Mouse (Mus musculus) brown adipose tissue, adult 24 weeks (tissue): ENCODE measurements around the gene Clvs2. TPM values are rescaled to one million over a fixed set of nuclear protein-coding genes. Genes with fewer than 3 reads are reported as not detected.

Experiments
- H3K27ac ChIP-seq: fragments of 200-500 bp; replicated peaks from 2 replicates; pipeline ENCODE4 v1.5.1; 2012; ENCODE audit warnings: low read depth, mild to moderate bottlenecking, low read length
- H3K4me1 ChIP-seq: fragments of 200-500 bp; 2 replicates; pipeline ENCODE4 v1.6.1; 2012; ENCODE audit warnings: low read length, mixed read lengths; ENCODE audit not compliant: control insufficient read depth, insufficient read depth, insufficient read length
- H3K4me3 ChIP-seq: fragments of 200-500 bp; 2 replicates; pipeline ENCODE4 v1.5.1; 2012; ENCODE audit warnings: low read depth, mild to moderate bottlenecking, low read length, moderate library complexity; ENCODE audit not compliant: insufficient read depth
- polyA plus RNA-seq: library from polyadenylated mRNA; stranded (reverse); fragments of >200 nt; gene quantifications from 2 replicates; pipeline ENCODE4 v1.2.4, GENCODE M21; 2012; ENCODE audit not compliant: missing spikeins, insufficient read depth, insufficient read length

The Clvs2 gene
- polyA plus RNA-seq, result not detected in 2 replicates

DNA sequence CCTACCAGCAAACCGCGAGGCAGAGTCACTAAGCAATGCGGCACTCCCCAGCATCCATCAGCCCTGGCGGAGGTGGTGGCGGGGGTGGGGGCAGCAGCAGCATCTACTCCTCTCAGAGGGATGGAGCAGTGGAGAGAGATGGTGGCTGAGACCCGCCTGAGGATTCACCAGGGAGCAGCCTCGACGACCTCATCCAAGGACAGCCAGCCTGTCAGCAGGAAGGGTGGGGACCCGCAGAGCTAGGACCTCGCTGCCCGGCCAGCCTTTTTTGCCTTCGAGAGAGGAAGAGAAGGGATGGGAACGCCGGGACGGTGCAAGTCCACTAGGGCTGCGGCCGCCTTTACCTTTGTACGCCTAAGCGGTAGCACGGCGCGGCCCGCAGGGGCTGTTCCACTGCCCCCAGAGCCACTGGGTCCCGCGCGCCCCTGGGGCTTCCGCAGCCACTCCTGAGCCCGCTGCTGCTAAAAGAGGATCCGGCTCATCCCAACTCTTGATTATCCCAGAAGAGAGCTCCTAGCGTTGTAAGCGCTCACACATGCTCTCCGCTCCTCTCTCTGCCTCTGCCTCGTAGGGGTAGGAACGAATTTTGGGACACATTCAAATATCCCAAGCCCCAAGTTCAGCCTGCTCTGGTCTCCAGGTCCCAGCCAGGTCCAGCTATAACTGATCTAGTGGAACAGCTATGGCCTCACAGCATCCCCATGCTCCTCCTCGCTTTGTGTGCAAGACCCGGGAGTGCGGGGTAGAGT, at the start of gene Clvs2:
TSS of gene Clvs2 (minus strand) at position 639 of the 749 bp plus-strand sequence.
- H3K4me1 ChIP-seq, result no peaks in the 10 kb centered on the region
- H3K27ac ChIP-seq, result no peak within 1 kb of the TSS
- no peak within 1 kb of the TSS for H3K4me3 ChIP-seq

DNA sequence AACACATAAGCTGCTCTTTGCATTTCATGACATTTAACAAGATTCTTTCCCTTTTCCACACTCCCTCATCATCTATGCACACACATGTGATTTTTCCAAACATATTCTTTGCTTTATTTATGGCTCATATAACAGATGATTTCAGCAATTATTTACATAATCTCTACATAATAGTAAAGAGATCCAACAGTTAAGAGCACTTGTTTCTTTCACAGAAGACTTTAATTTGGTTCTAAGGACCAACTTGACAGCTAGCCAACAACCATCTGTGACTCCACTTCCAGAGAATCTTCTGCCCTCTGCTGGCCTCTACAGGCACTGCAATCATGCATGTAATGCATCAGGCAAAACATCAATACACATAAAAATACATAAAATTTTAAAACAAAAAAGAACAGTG, 28.6 kb upstream of the Clvs2 start:
- no peak overlapping the region for H3K27ac ChIP-seq
- H3K4me3 ChIP-seq, result no peak overlapping the region
- no peaks in the 10 kb centered on the region for H3K4me1 ChIP-seq

DNA sequence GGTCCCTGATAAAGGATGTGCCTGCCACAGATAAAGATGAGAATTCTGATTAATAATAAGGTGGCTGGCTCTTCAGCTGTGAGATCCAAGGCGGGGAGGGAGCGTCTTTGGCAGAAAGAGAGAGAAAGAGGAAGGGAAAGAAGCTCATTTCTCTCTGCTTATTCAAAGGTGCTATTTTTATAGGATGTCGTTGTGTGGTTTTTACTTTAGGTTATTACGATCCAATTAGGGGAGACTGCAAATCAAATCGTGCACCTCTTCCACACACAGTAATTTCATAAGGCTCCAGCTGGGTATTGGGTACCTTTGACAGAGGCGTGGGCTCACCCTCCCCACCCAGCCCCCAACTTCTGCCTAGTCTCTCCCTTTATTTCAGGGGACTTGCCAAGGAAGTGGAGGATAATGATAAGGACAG, 985 bp downstream of the Clvs2 start:
- Histone ChIP-seq H3K4me1 (no peaks in the 10 kb centered on the region), H3K27ac (no peak overlapping the region), H3K4me3 (no peak overlapping the region)

DNA sequence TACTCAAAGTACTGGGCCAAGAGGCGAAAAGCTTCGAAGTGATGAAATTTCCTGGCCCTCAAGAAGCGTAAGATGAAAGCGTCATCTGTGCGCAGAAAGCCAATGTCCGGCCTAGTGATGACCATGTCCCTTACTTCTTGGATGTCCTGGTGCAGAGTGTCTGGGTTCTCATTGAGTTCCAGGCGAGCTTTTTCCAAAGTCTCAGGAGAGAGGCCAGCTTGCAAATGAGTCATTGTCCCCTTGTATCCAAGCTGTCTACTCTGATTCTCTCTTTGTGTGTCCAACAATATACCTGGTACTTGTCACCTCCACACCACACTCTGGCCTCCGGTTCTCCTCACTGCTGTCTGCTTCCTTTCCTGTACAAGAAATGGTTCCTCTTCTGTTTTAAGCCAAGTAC, 1.9 kb downstream of the Clvs2 start:
- Histone ChIP-seq H3K27ac (no peak overlapping the region), H3K4me3 (no peak overlapping the region), H3K4me1 (no peaks in the 10 kb centered on the region)

DNA sequence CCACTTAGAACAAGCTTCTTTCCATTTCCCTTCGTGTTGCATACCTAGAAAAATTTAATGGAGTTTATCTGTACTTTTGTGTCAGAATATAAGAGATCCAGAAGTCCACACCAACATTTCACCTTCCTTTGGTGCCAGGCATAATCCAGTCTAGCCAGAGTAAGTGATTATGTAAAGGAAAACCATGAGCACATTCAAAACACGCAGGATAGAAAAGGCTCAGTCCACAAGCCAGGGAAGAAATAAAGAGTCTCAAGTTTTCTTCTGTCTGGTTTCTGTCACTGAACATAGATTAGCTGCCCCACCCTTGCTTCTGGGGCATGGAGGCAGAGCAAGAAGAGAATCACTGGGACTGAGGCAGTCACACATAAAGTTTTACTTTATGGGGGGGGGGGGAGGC, 8.4 kb downstream of the Clvs2 start:
- Histone ChIP-seq H3K4me3 (no peak overlapping the region), H3K27ac (no peak overlapping the region), H3K4me1 (no peaks in the 10 kb centered on the region)

DNA sequence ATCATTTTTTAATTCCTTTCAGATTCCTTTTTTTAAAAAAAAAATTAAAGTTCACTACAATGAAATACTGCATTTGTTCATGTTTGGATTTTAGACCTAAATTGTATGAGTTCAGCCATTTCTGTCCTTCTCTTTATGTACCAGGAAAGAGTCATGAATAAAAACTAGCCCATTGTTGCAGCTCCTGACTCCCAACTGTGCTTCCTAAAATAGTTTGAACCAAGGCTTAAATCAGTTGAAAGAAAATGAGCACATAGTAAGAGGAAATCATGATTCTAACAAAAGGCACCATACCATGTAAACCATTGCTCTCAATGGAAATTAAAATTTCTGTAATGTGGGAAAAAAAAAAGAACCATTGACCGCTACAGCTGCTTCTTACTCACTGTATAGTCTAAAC, 11.4 kb downstream of the Clvs2 start:
- Histone ChIP-seq H3K4me3 (no peak overlapping the region), H3K4me1 (no peaks in the 10 kb centered on the region), H3K27ac (no peak overlapping the region)

DNA sequence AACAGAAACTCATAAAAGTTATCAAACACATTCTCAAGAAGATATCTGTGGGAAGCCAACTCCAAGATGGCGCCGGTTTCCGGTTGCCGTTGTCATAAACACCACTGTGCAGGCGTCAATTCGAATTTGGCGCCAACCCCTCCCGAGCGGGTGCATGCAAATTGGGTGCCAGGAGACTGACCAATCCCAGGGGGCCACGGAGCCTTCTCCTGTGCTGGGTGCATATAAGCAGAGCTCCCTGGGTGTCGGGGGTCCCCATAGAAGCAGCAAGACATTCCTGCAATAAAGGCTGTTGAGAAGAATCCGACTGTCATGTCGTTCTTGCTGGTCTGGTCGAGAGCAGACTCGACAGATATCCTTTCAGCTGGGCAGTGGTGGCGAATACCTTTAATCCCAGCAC, 31.8 kb downstream of the Clvs2 start:
- Histone ChIP-seq H3K4me1 (no peaks in the 10 kb centered on the region), H3K27ac (no peak overlapping the region), H3K4me3 (no peak overlapping the region)

DNA sequence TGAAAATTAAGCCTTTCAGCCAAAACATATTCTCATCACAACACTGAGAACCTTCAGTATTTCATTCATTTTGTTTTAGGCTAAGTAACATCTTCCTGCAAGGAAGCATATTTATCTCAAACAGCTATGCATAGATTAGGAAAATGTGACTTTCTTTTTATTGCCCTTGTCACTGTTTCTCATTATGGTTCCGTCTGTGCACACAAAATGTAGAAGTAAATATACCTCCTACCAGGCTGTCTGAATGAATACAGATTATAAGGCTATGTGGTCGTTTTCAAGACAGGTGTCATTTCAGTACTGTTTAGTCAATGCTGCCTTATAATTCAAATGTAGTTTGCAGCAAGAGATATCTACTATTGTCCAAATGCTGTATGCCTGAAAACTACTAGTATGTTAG, 35.8 kb downstream of the Clvs2 start:
- Histone ChIP-seq H3K4me1 (no peaks in the 10 kb centered on the region), H3K27ac (no peak overlapping the region), H3K4me3 (no peak overlapping the region)

DNA sequence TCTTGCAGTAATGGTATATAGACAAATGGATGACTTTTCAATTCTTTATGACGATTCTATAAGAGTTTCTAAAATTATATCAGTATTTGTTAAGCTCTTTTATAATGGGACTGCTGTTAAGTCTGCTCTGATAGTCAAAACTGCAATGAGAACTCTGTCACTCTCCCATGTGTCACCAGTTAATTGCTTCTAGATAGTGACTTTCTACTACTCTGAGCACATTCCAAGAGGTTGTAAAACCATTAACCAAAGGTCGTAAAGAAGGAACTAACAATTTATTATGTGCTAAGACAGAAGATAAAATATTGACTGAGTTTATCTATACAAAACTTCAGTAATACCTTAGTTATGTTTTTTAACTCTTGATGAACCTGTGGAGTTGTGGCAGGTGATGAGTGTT, 37.5 kb downstream of the Clvs2 start:
- Histone ChIP-seq H3K4me3 (no peak overlapping the region), H3K27ac (no peak overlapping the region), H3K4me1 (no peaks in the 10 kb centered on the region)

DNA sequence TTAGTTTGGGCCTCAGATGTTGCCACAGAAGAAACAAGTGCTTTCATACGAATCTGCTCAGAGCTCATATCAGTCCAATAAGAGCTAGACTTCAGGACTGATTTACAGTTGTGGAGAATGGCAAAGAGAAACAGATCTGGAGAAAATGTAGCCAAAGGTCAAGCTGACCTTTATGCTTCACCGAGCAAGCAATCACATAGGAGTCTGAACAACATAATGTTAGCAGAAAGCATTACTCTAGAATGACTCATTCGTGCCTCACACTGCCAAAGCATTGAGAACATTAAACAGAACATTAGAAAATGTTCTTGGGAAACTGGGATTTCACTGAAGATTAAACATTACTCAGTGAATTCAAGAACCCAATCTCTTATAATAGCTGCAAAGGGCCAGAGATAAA, 66.5 kb downstream of the Clvs2 start:
- Histone ChIP-seq H3K27ac (no peak overlapping the region), H3K4me3 (no peak overlapping the region), H3K4me1 (no peaks in the 10 kb centered on the region)

DNA sequence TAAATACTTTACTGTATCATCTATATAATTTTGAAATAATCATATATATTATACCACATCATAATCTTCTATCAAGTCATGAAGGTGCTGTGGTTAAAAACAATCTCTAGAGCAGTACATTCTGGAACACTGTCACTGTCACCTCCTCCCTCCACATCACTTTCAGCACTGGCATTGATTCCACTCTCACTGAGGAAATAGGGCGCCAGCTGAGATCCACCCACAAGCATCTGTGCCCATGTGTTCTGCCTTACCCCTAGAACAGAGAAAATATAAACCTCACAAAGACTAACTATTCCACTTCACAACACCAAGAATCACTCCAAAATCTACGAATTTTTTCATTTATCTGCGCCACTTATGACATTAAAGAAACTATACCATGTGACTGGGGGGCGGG, 84.2 kb downstream of the Clvs2 start:
- no peak overlapping the region for H3K4me3 ChIP-seq

More for the DNA sequence above, 84.2 kb downstream of the Clvs2 start:
- Histone ChIP-seq H3K27ac (no peak overlapping the region), H3K4me1 (no peaks in the 10 kb centered on the region)

Other genes starting within 250 kb of the Clvs2 start
- gene Sult3a2, start 161.9 kb upstream of the Clvs2 start, polyA plus RNA-seq, result not detected in 2 replicates
- not detected in 2 replicates for gene Sult3a1, start 233.0 kb upstream of the Clvs2 start, polyA plus RNA-seq